Mouse (Mus musculus) intestine, postnatal 0 days (tissue): ENCODE measurements around the gene Med8. TPM values are rescaled to one million over a fixed set of nuclear protein-coding genes. Genes with fewer than 3 reads are reported as not detected.

Experiments
- ATAC-seq: fragments of 200-750 bp; cut with Nextera tagmentation; 2 replicates; pipeline ENCODE4 v1.8.0; 2017; ENCODE audit warnings: mild to moderate bottlenecking, moderate TSS enrichment, moderate library complexity
- H3K27ac ChIP-seq: fragments of 300-500 bp; sonication (generic); 2 replicates; pipeline ENCODE4 v1.5.1; 2014; ENCODE audit warnings: mild to moderate bottlenecking, low read depth, low read length, moderate library complexity
- H3K27me3 ChIP-seq: fragments of 300-500 bp; sonication (generic); replicated peaks from 2 replicates; pipeline ENCODE4 v1.6.1; 2014; ENCODE audit warnings: low read length, mixed read lengths; ENCODE audit not compliant: control insufficient read depth, insufficient read depth
- H3K36me3 ChIP-seq: fragments of 300-500 bp; sonication (generic); 2 replicates; pipeline ENCODE4 v1.6.1; 2014; ENCODE audit warnings: mild to moderate bottlenecking, moderate library complexity; ENCODE audit not compliant: control insufficient read depth, insufficient read depth
- H3K4me1 ChIP-seq: fragments of 300-500 bp; sonication (generic); replicated peaks from 2 replicates; pipeline ENCODE4 v1.6.1; 2014; ENCODE audit warnings: antibody characterized with exemption, low read length, mixed read lengths; ENCODE audit not compliant: control insufficient read depth, insufficient read depth
- H3K4me2 ChIP-seq: fragments of 300-500 bp; sonication (generic); replicated peaks from 2 replicates; pipeline ENCODE4 v1.6.1; 2014; ENCODE audit warnings: low read depth, mild to moderate bottlenecking, moderate library complexity
- H3K4me3 ChIP-seq: fragments of 300-500 bp; sonication (generic); 2 replicates; pipeline ENCODE4 v1.5.1; 2014; ENCODE audit warnings: low read depth, low read length
- H3K9ac ChIP-seq: fragments of 300-500 bp; sonication (generic); 2 replicates; pipeline ENCODE4 v1.6.1; 2014; ENCODE audit warnings: mild to moderate bottlenecking, low read depth, low read length
- H3K9me3 ChIP-seq: fragments of 300-500 bp; sonication (generic); 2 replicates; pipeline ENCODE4 v1.6.1; 2016; ENCODE audit warnings: mixed run types; ENCODE audit not compliant: control insufficient read depth
- CTCF ChIP-seq: sonication (generic); IDR thresholded peaks from 2 replicates; pipeline ENCODE4 v1.5.1; 2016; ENCODE audit warnings: low read depth, mild to moderate bottlenecking, control low read depth, antibody characterized with exemption, moderate library complexity
- WGBS: fragments of 180-500 bp; shearing (Covaris S2); extraction: QIAGEN DNeasy Blood & Tissue Kit; methylation state at CpG from one replicate; pipeline ENCODE4 v1.1.7; 2014; 5-methylcytosine and 5-hydroxymethylcytosine counted together
- polyA plus RNA-seq: library from polyadenylated mRNA; unstranded; fragments of >200 nt; fragmentation: Nextera tagmentation; extraction: Ambion mirVana; gene quantifications from 2 replicates; pipeline ENCODE4 v1.2.1, GENCODE M21; 2015

The Med8 gene
- polyA plus RNA-seq, 1 experiment from 2014 or later: 71.8 TPM

DNA sequence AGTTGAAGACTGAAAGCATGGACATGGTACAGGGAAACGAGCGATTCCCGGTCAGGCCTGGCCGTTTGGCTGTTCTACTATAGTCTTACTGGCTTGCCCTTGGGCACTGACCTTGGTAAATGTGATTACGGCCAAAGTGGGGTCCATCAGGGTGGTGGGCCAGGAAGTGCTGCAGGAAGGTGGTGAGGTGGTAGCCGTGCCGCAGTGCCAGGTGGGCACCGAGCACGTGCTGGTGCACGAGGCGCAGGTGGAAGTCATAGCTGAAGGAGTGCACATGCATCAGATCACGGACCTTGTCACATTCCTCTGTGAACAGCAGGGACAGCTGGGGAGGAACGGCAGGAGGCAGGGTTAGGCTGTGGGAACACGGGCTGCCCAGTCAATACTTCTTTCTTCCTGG is 43.1 kb upstream of the Med8 start:
- Histone ChIP-seq H3K27me3 (no peaks in the 10 kb centered on the region), H3K27ac (no peak overlapping the region), H3K36me3 (peaks cover 75% of the 10 kb centered on the region), H3K9me3 (no peaks in the 10 kb centered on the region), H3K4me2 (no peak overlapping the region), H3K9ac (no peak overlapping the region), H3K4me1 (no peaks in the 10 kb centered on the region), H3K4me3 (no peak overlapping the region)
- 87% methylated on average over 14 of the region's 14 CpGs for WGBS
- ATAC-seq: no peak
- no peak for TF ChIP-seq CTCF

DNA sequence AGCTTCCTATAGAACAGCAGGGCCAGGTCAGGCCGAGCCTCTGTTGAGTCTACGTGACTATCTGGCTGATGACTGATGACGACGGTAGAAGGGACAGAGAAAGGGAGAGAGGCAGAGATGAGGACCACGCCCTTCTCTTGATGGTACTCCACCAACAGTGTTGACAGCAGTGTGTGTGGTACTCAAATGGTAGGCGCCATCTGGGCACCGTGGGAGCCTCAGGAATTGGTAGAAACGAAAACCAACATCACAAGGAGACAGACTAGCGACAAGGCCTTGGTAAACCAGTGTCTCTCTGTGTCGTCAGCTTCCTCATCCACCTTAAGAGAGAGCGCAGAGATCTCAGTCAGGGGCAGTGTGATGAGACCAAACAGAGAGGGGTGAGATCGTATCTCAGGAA is 41.6 kb upstream of the Med8 start:
- Histone ChIP-seq H3K27me3 (no peaks in the 10 kb centered on the region), H3K4me2 (no peak overlapping the region), H3K9me3 (no peaks in the 10 kb centered on the region), H3K27ac (no peak overlapping the region), H3K4me1 (no peaks in the 10 kb centered on the region), H3K4me3 (no peak overlapping the region), H3K36me3 (peaks cover 79% of the 10 kb centered on the region), H3K9ac (no peak overlapping the region)
- WGBS: 83% methylated on average over 12 of the region's 12 CpGs
- TF ChIP-seq CTCF: no peak
- no peak for ATAC-seq

DNA sequence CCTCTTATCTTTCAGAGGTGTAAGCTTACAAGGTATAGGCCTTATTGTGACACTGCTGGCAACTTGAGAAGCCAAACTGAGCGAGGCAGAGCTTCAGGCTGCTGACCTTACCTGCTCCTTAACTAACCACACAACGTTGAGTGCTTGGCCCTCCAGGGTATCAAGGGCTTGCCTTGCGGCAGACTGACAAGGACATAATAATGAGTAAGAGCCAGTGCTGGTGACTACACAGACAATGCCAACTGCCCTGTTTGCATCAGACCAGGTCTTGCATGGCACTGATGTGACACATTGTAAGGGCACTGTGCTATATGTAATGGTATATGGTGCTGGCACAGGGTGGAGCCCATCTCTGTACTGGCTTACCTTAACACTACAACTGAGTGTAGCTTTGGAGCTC is 40.5 kb upstream of the Med8 start:
- Histone ChIP-seq H3K27ac (no peak overlapping the region), H3K9me3 (no peaks in the 10 kb centered on the region), H3K27me3 (no peaks in the 10 kb centered on the region), H3K36me3 (peaks cover 79% of the 10 kb centered on the region), H3K4me3 (no peak overlapping the region), H3K4me2 (no peak overlapping the region), H3K9ac (no peak overlapping the region), H3K4me1 (no peaks in the 10 kb centered on the region)
- ATAC-seq: no peak
- 86% methylated on average over 3 of the region's 3 CpGs for WGBS
- TF ChIP-seq CTCF: no peak

DNA sequence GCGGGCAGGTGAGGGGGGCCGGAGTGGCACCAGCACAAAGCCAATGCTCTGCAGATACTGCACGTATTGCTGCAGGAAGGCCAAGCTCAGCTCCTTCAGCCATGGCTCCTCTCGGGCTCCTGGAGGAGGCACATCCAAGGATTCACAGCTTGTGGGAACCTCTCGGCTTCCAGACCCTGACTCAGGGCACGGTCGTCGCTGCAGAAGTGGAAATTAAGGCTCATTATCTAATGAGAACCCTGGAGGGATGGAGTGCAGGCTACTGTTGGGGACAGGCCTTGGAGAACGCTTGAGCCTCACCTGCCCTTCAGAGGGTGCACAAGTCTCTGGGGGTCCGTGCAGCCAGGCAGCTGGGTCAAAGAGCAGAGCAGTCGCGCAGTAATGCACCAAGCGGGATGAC is 37.3 kb upstream of the Med8 start:
- Histone ChIP-seq H3K9ac (no peak overlapping the region), H3K27ac (no peak overlapping the region), H3K9me3 (no peaks in the 10 kb centered on the region), H3K27me3 (no peaks in the 10 kb centered on the region), H3K36me3 (peaks cover 84% of the 10 kb centered on the region), H3K4me3 (no peak overlapping the region), H3K4me1 (no peaks in the 10 kb centered on the region), H3K4me2 (no peak overlapping the region)
- 91% methylated on average over 13 of the region's 13 CpGs for WGBS
- ATAC-seq: no peak
- no peak for TF ChIP-seq CTCF

DNA sequence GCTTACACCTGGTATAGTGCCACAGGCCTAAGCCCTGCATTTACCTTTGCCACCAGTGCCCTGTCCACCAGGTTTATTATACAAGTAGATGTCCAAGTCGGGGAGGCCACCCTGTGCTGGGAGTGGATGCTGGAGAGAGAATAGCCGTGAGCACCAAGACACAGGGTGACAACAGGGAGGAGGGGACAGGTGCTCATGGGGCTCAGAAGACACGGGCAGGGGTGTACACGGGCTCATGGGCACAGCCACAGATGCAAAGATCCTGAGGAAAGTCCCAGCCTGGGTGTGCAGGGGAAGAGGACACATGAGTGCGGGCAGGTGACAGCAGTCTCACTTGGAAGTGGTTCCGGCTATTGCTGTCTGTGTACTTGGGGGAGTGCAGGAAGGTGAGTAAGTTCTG is 33.1 kb upstream of the Med8 start:
- ATAC-seq: no peak
- peaks cover 91% of the 10 kb centered on the region for H3K36me3 ChIP-seq
- no peak overlapping the region for H3K4me3 ChIP-seq
- no peak overlapping the region for H3K27ac ChIP-seq
- no peaks in the 10 kb centered on the region for H3K27me3 ChIP-seq
- WGBS: 96% methylated on average over 6 of the region's 6 CpGs
- TF ChIP-seq CTCF: no peak
- no peak overlapping the region for H3K9ac ChIP-seq
- no peaks in the 10 kb centered on the region for H3K4me1 ChIP-seq
- no peaks in the 10 kb centered on the region for H3K9me3 ChIP-seq
- H3K4me2 ChIP-seq: no peak overlapping the region

DNA sequence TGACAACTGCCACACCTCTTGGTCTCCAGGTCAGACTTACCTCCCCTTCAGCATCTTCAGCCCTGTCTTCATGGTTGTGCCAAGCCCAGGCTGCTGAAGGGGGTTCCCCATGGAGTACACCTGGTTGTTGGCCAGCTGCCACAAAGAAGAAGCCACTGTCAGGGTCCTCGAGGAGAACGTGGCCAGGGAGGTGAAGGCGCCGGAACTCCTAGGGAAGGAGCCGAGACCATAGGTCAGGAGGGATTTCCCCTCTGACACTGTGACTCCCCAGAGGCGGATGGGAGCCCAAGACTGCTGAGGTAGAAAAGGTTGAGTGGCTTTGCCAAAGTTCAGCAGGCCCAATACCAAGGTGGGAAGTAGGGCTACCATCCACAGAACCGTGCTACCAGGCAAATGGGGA is 25.9 kb upstream of the Med8 start:
- no peak overlapping the region for H3K4me2 ChIP-seq
- H3K27me3 ChIP-seq: no peaks in the 10 kb centered on the region
- H3K9ac ChIP-seq: no peak overlapping the region
- no peak overlapping the region for H3K4me3 ChIP-seq
- no peak for TF ChIP-seq CTCF
- no peaks in the 10 kb centered on the region for H3K4me1 ChIP-seq
- H3K27ac ChIP-seq: no peak overlapping the region
- no peak for ATAC-seq
- WGBS: 94% methylated on average over 7 of the region's 7 CpGs
- H3K36me3 ChIP-seq: peaks cover 95% of the 10 kb centered on the region
- H3K9me3 ChIP-seq: no peaks in the 10 kb centered on the region

DNA sequence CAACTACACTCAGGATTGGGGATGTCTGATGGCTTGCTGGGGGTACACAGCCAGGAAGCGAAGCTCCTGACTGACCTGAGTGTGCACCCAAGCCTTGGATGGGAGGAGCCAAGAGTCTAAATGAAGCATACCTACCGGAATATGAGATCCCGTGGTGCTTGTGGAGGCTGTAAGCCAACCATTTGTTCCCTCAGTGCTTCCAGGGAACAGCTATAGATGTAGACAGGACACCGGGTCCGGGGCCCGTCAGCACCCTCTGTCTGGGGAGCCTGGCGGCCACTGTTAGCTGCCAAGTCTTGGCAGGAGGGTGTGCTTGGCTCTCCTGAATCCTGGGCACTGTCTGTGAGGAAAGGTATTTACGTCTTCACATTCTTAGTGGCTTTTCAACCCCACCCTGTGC is 21.8 kb upstream of the Med8 start:
- H3K27me3 ChIP-seq: no peaks in the 10 kb centered on the region
- H3K9ac ChIP-seq: no peak overlapping the region
- ATAC-seq: no peak
- no peak overlapping the region for H3K4me3 ChIP-seq
- no peak overlapping the region for H3K4me2 ChIP-seq
- peaks cover 99% of the 10 kb centered on the region for H3K36me3 ChIP-seq
- H3K27ac ChIP-seq: no peak overlapping the region
- 96% methylated on average over 8 of the region's 8 CpGs for WGBS
- H3K9me3 ChIP-seq: no peaks in the 10 kb centered on the region
- no peak for TF ChIP-seq CTCF
- no peaks in the 10 kb centered on the region for H3K4me1 ChIP-seq
